23 mouse cellular contexts compared by ENCODE assay signal in genomic region chr12:91295436-91295835, GRCm38 (mm10).
A peak's percentile ranks its signal among the peaks of the same experiment; 100 is the strongest.
DNase-seq lines count a peak whose midpoint lies in the region; ATAC-seq lines count a peak whose summit lies in the region.
"Had no signal": no experiment of that assay in that cellular context is flagged by ENCODE, and none has a peak within 500 bp of the region (broad histone marks: within the 10 kb centered on the region; RNA-seq: fewer than 3 reads in every experiment).

No protein-coding gene starts in this region.

- no peaks in the 10 kb centered on the region for H3K4me1 ChIP-seq in hindbrain, embryonic 14.5 days (replicated peaks; ENCODE audit: control insufficient read depth, insufficient read depth, low read length)
- no peaks in the 10 kb centered on the region for H3K4me1 ChIP-seq in hindbrain, embryonic 11.5 days (replicated peaks; ENCODE audit: control insufficient read depth, insufficient read depth, low read length)
- 0 out of 2 replicates have a peak, but pooled peaks cover 5% of the 10 kb centered on the region for H3K4me1 ChIP-seq in midbrain, embryonic 13.5 days (replicated peaks)
- H3K4me1 ChIP-seq in midbrain, embryonic 11.5 days (ENCODE audit: control insufficient read depth, insufficient read depth, low read length), result no peaks in the 10 kb centered on the region
- peaks cover 17% of the 10 kb centered on the region for H3K4me1 ChIP-seq in liver, embryonic 15.5 days (replicated peaks)
- H3K4me1 ChIP-seq: embryonic facial prominence, embryonic 15.5 days; forebrain, embryonic 15.5 days had no signal

- 80% methylated on average over 3 of the region's 3 CpGs for WGBS in hindbrain, embryonic 14.5 days
- 97% methylated on average over 3 of the region's 3 CpGs for WGBS in hindbrain, embryonic 11.5 days
- WGBS in midbrain, embryonic 13.5 days, result 84% methylated on average over 3 of the region's 3 CpGs
- 88% methylated on average over 3 of the region's 3 CpGs for WGBS in midbrain, embryonic 11.5 days
- 87% methylated on average over 3 of the region's 3 CpGs for WGBS in liver, embryonic 15.5 days (ENCODE audit: insufficient replicate concordance)

- no peak overlapping the region for H3K4me2 ChIP-seq in hindbrain, embryonic 14.5 days (replicated peaks)
- no peak overlapping the region for H3K4me2 ChIP-seq in hindbrain, embryonic 11.5 days (replicated peaks; ENCODE audit: low read depth, low read length)
- H3K4me2 ChIP-seq in midbrain, embryonic 13.5 days (replicated peaks), result no peak overlapping the region
- no peak overlapping the region for H3K4me2 ChIP-seq in midbrain, embryonic 11.5 days
- H3K4me2 ChIP-seq in liver, embryonic 15.5 days, result peak overlapping the region; percentile 13; the same call in 1 of the 2 replicates
- H3K4me2 ChIP-seq: embryonic facial prominence, embryonic 15.5 days; forebrain, embryonic 15.5 days; heart, embryonic 13.5 days had no signal

- no peak overlapping the region for H3K4me3 ChIP-seq in hindbrain, embryonic 14.5 days (replicated peaks; ENCODE audit: low read length)
- H3K4me3 ChIP-seq in hindbrain, embryonic 11.5 days (ENCODE audit: low read depth, low read length), result no peak overlapping the region
- no peak overlapping the region for H3K4me3 ChIP-seq in midbrain, embryonic 13.5 days (replicated peaks)
- H3K4me3 ChIP-seq in midbrain, embryonic 11.5 days (ENCODE audit: low read depth, low read length), result no peak overlapping the region
- no peak overlapping the region for H3K4me3 ChIP-seq in liver, embryonic 15.5 days (replicated peaks)
- H3K4me3 ChIP-seq: embryonic facial prominence, embryonic 15.5 days; erythroblast, embryonic 14.5 days; forebrain, embryonic 15.5 days; heart, embryonic 13.5 days had no signal

- no peaks in the 10 kb centered on the region; the same call in 1 of the 2 replicates for H3K9me3 ChIP-seq in hindbrain, embryonic 14.5 days (ENCODE audit: control insufficient read depth, low read length)
- no peaks in the 10 kb centered on the region for H3K9me3 ChIP-seq in hindbrain, embryonic 11.5 days (ENCODE audit: control insufficient read depth, low read length)
- no peaks in the 10 kb centered on the region for H3K9me3 ChIP-seq in midbrain, embryonic 13.5 days
- no peaks in the 10 kb centered on the region; the same call in 1 of the 2 replicates for H3K9me3 ChIP-seq in midbrain, embryonic 11.5 days (ENCODE audit: control insufficient read depth, low read length)
- H3K9me3 ChIP-seq in liver, embryonic 15.5 days (replicated peaks), result no peaks in the 10 kb centered on the region
- H3K9me3 ChIP-seq: embryonic facial prominence, embryonic 15.5 days; forebrain, embryonic 15.5 days; heart, embryonic 13.5 days had no signal

- no peak for DNase-seq in hindbrain, embryonic 14.5 days (ENCODE audit: low spot score)
- no peak for DNase-seq in hindbrain, embryonic 11.5 days (ENCODE audit: low spot score)
- no peak for DNase-seq in midbrain, embryonic 11.5 days (ENCODE audit: low spot score, missing footprints)
- DNase-seq in c-Kit-positive CD71-positive TER-119-negative erythroid progenitor cells, embryonic 14.5 days (ENCODE audit: low read depth), result peak; percentile 14
- no peak for DNase-seq in kidney, postnatal 10 days
- no peak for DNase-seq in urinary bladder, postnatal 10 days (ENCODE audit: low spot score)
- DNase-seq: adrenal gland, adult 8-10 months; adrenal gland, postnatal 36 days; B cell, adult 2 months; cerebellum, adult 11 months; cerebellum, adult 8-10 months; cerebellum, postnatal 14 days; embryo, embryonic 11 days; gastrocnemius, postnatal 36 days; heart, adult 11 months; heart, postnatal 36 days had no signal

- no peak for ATAC-seq in hindbrain, embryonic 14.5 days (ENCODE audit: low FRiP score)
- no peak for ATAC-seq in hindbrain, embryonic 11.5 days (ENCODE audit: low FRiP score)
- 0 out of 2 replicates have a peak, but pooled peaks have one; percentile 30 for ATAC-seq in midbrain, embryonic 13.5 days
- ATAC-seq in midbrain, embryonic 11.5 days (ENCODE audit: low FRiP score), result no peak
- ATAC-seq in liver, embryonic 15.5 days (ENCODE audit: insufficient read depth), result peak; percentile 56
- ATAC-seq: CD4-positive, CD25-positive, alpha-beta regulatory T cell, adult 4 months; forebrain, embryonic 15.5 days had no signal

- H3K36me3 ChIP-seq in hindbrain, embryonic 14.5 days (replicated peaks; ENCODE audit: control insufficient read depth, insufficient read depth), result no peaks in the 10 kb centered on the region
- H3K36me3 ChIP-seq in hindbrain, embryonic 11.5 days (ENCODE audit: control insufficient read depth, insufficient read depth, low read length), result no peaks in the 10 kb centered on the region
- peaks cover 6% of the 10 kb centered on the region; the same call in 1 of the 2 replicates for H3K36me3 ChIP-seq in midbrain, embryonic 13.5 days
- H3K36me3 ChIP-seq in midbrain, embryonic 11.5 days (ENCODE audit: control insufficient read depth, insufficient read depth, low read length), result no peaks in the 10 kb centered on the region
- H3K36me3 ChIP-seq in liver, embryonic 15.5 days (replicated peaks), result peaks cover 43% of the 10 kb centered on the region
- H3K36me3 ChIP-seq: embryonic facial prominence, embryonic 15.5 days; forebrain, embryonic 15.5 days had no signal

- no peaks in the 10 kb centered on the region for H3K27me3 ChIP-seq in hindbrain, embryonic 14.5 days (ENCODE audit: control insufficient read depth, insufficient read depth, low read length)
- H3K27me3 ChIP-seq in hindbrain, embryonic 11.5 days (ENCODE audit: control insufficient read depth, insufficient read depth, low read length), result no peaks in the 10 kb centered on the region
- no peaks in the 10 kb centered on the region for H3K27me3 ChIP-seq in midbrain, embryonic 13.5 days
- H3K27me3 ChIP-seq in midbrain, embryonic 11.5 days (ENCODE audit: control insufficient read depth, insufficient read depth, low read length), result no peaks in the 10 kb centered on the region
- H3K27me3 ChIP-seq in liver, embryonic 15.5 days, result no peaks in the 10 kb centered on the region
- H3K27me3 ChIP-seq: embryonic facial prominence, embryonic 15.5 days; forebrain, embryonic 15.5 days; heart, embryonic 13.5 days had no signal

- peak overlapping the region; percentile 51 for H3K27ac ChIP-seq in hindbrain, embryonic 14.5 days
- no peak overlapping the region for H3K27ac ChIP-seq in hindbrain, embryonic 11.5 days (ENCODE audit: low read depth, low read length)
- H3K27ac ChIP-seq in midbrain, embryonic 13.5 days, result no peak overlapping the region
- H3K27ac ChIP-seq in midbrain, embryonic 11.5 days (ENCODE audit: low read depth, low read length), result no peak overlapping the region
- H3K27ac ChIP-seq in liver, embryonic 15.5 days (replicated peaks), result no peak overlapping the region
- H3K27ac ChIP-seq: embryonic facial prominence, embryonic 15.5 days; forebrain, embryonic 15.5 days; heart, embryonic 13.5 days had no signal

- no peak overlapping the region for H3K9ac ChIP-seq in hindbrain, embryonic 14.5 days
- no peak overlapping the region for H3K9ac ChIP-seq in hindbrain, embryonic 11.5 days (ENCODE audit: low read depth, low read length)
- H3K9ac ChIP-seq in midbrain, embryonic 13.5 days (replicated peaks), result no peak overlapping the region
- no peak overlapping the region for H3K9ac ChIP-seq in midbrain, embryonic 11.5 days (ENCODE audit: low read length)
- H3K9ac ChIP-seq in liver, embryonic 15.5 days, result no peak overlapping the region
- H3K9ac ChIP-seq: embryonic facial prominence, embryonic 15.5 days; forebrain, embryonic 15.5 days; heart, embryonic 13.5 days had no signal

Comparison
In these comparisons a context has a peak if more than half of its experiments do, and no peak if none do; other contexts are left out.
1. ATAC-seq: peak in midbrain, embryonic 13.5 days (single experiment) and liver, embryonic 15.5 days (single experiment); none in hindbrain, embryonic 14.5 days (single experiment), hindbrain, embryonic 11.5 days (single experiment) and midbrain, embryonic 11.5 days (single experiment).